ENCODE assay signal across 10 mouse cellular contexts in genomic region chr14:25978371-25979241, GRCm38 (mm10). TPM values are rescaled to one million over a fixed set of nuclear protein-coding genes. Genes with fewer than 3 reads are reported as not detected.
A peak's percentile ranks its signal among the peaks of the same experiment; 100 is the strongest.
DNase-seq lines count a peak whose midpoint lies in the region; ATAC-seq and TF ChIP-seq lines count a peak whose summit lies in the region.
"Not testable (repeated sequence)": the region's sequence is repeated elsewhere in the genome, so short reads cannot be mapped to it uniquely, and the experiment has no call there.
"Had no signal": no experiment of that assay in that cellular context is flagged by ENCODE, and none has a peak within 500 bp of the region (broad histone marks: within the 10 kb centered on the region; RNA-seq: fewer than 3 reads in every experiment).

TSS of gene Duxbl1 (plus strand) at chr14:25978577.

- H3K4me1 ChIP-seq in intestine, embryonic 15.5 days (replicated peaks); limb, embryonic 12.5 days (replicated peaks); midbrain, embryonic 10.5 days; neural tube, embryonic 13.5 days (replicated peaks): not testable (repeated sequence)

- H3K36me3 ChIP-seq in intestine, embryonic 15.5 days; limb, embryonic 12.5 days; midbrain, embryonic 10.5 days; neural tube, embryonic 13.5 days: not testable (repeated sequence)

- H3K4me2 ChIP-seq in intestine, embryonic 15.5 days (replicated peaks) = peak within 1 kb of the TSS; percentile 51
- H3K4me2 ChIP-seq in limb, embryonic 12.5 days = peak within 1 kb of the TSS; percentile 44
- H3K4me2 ChIP-seq in neural tube, embryonic 13.5 days = peak within 1 kb of the TSS; percentile 46

- WGBS in intestine, embryonic 15.5 days = no CpG with 5 or more reads among the region's 25 CpGs
- WGBS in limb, embryonic 12.5 days = no CpG with 5 or more reads among the region's 25 CpGs
- no CpG with 5 or more reads among the region's 25 CpGs for WGBS in midbrain, embryonic 10.5 days
- no CpG with 5 or more reads among the region's 25 CpGs for WGBS in neural tube, embryonic 13.5 days

- intact Hi-C loops in gastrocnemius, adult 2 months (cut with DNase I) = not testable (repeated sequence)

- H3K9me3 ChIP-seq in intestine, embryonic 15.5 days; limb, embryonic 12.5 days; midbrain, embryonic 10.5 days (replicated peaks); neural tube, embryonic 13.5 days: not testable (repeated sequence)

- not testable (repeated sequence) for DNase-seq in gastrocnemius, adult 2 months; midbrain, embryonic 10.5 days (ENCODE audit: low spot score)

- not testable (repeated sequence) for H3K9ac ChIP-seq in intestine, embryonic 15.5 days; limb, embryonic 12.5 days (replicated peaks)
- H3K9ac ChIP-seq in neural tube, embryonic 13.5 days = peak within 1 kb of the TSS; percentile 62; the same call in 1 of the 2 replicates

- not testable (repeated sequence) for H3K27ac ChIP-seq in gastrocnemius, adult 2 months
- H3K27ac ChIP-seq in intestine, embryonic 15.5 days = peak within 1 kb of the TSS; percentile 60; the same call in 1 of the 2 replicates
- H3K27ac ChIP-seq in limb, embryonic 12.5 days = peak within 1 kb of the TSS; percentile 91
- peak within 1 kb of the TSS; percentile 85 for H3K27ac ChIP-seq in midbrain, embryonic 10.5 days (replicated peaks)
- H3K27ac ChIP-seq in neural tube, embryonic 13.5 days (replicated peaks) = peak within 1 kb of the TSS; percentile 94

- H3K4me3 ChIP-seq in gastrocnemius, adult 2 months = peak within 1 kb of the TSS; percentile 56
- H3K4me3 ChIP-seq in intestine, embryonic 15.5 days (replicated peaks) = not testable (repeated sequence)
- 0 out of 2 replicates have a peak within 1 kb of the TSS, but pooled peaks have one; percentile 16 for H3K4me3 ChIP-seq in limb, embryonic 12.5 days (replicated peaks)
- H3K4me3 ChIP-seq in midbrain, embryonic 10.5 days = peak within 1 kb of the TSS; percentile 42
- peak within 1 kb of the TSS; percentile 25 for H3K4me3 ChIP-seq in neural tube, embryonic 13.5 days

- not testable (repeated sequence) for H3K27me3 ChIP-seq in intestine, embryonic 15.5 days (replicated peaks); limb, embryonic 12.5 days; midbrain, embryonic 10.5 days (ENCODE audit: low read depth, poor library complexity, severe bottlenecking); neural tube, embryonic 13.5 days

- ATAC-seq in erythroid progenitor cell, adult 5-6 weeks (replicated peaks; ENCODE audit: low FRiP score, poor library complexity, severe bottlenecking) = 0 out of 2 replicates have a peak, but pooled peaks have one; percentile 27
- ATAC-seq in hematopoietic stem cell, adult 5-6 weeks (replicated peaks in 1 of 2; ENCODE audit: insufficient read depth in 1 of 2, low FRiP score in 2 of 2, low TSS enrichment in 1 of 2, low read depth in 1 of 2, poor library complexity in 2 of 2, severe bottlenecking in 2 of 2) = peak; percentile 46 to 47; a peak in 3 of 4 replicates
- peak; percentile 71 for ATAC-seq in intestine, embryonic 15.5 days
- peak; percentile 89 for ATAC-seq in limb, embryonic 12.5 days (ENCODE audit: insufficient number of reproducible peaks, insufficient read depth, low FRiP score, low TSS enrichment, low read depth)
- ATAC-seq in neural tube, embryonic 13.5 days (ENCODE audit: low read depth) = peak; percentile 95

- not testable (repeated sequence) for TF ChIP-seq CTCF in gastrocnemius, adult 2 months (IDR thresholded peaks at IDR 0.05)

RNA-seq across cellular contexts. Expression of gene Duxbl1, which starts in this region (rescaled TPM):
- not detected in 2 replicates for total RNA-seq in erythroid progenitor cell, adult 5-6 weeks (2015; ENCODE audit: low replicate concordance)
- total RNA-seq in erythroid progenitor cell, adult 5-6 weeks (2017; ENCODE audit: low replicate concordance) = not detected in 2 replicates
- not detected for total RNA-seq in gastrocnemius, adult 2 months (2021)
- total RNA-seq in hematopoietic stem cell, adult 5-6 weeks (2017) = not detected in 2 replicates
- polyA plus RNA-seq in intestine, embryonic 15.5 days (2015; fragmentation: Nextera tagmentation; extraction: Ambion mirVana) = 0.84 and 1.4 TPM in 2 replicates
- polyA plus RNA-seq in limb, embryonic 12.5 days (2016; fragmentation: Nextera tagmentation; extraction: Ambion mirVana) = 2.7 and 3.3 TPM in 2 replicates
- 4.9 and 6.7 TPM in 2 replicates for polyA plus RNA-seq in midbrain, embryonic 10.5 days (2016; fragmentation: Nextera tagmentation; extraction: Ambion mirVana)
- 3.0 and 3.1 TPM in 2 replicates for polyA plus RNA-seq in neural tube, embryonic 13.5 days (2015; fragmentation: Nextera tagmentation; extraction: Ambion mirVana)
- polyA plus RNA-seq: CD4-positive, CD25-positive, alpha-beta regulatory T cell, adult 4 months; liver, embryonic 16.5 days; myocyte had no signal

Comparison
In these comparisons a context has a peak if more than half of its experiments do, and no peak if none do; other contexts are left out.
1. Peak in ATAC-seq in erythroid progenitor cell, adult 5-6 weeks; RNA of the gene not detected or under 1 TPM.
2. Peak in ATAC-seq in hematopoietic stem cell, adult 5-6 weeks; RNA of the gene not detected or under 1 TPM.
3. ATAC-seq: peak in every context shown above with its lines; median percentile 95 in neural tube, embryonic 13.5 days; 89 in limb, embryonic 12.5 days; 71 in intestine, embryonic 15.5 days; 46 in hematopoietic stem cell, adult 5-6 weeks; 27 in erythroid progenitor cell, adult 5-6 weeks.